Mouse (Mus musculus) spleen, adult 2 months (tissue): ENCODE measurements around the gene Itsn1.

Source experiments
- CTCF ChIP-seq: fragments of 200-500 bp; IDR thresholded peaks from 2 replicates; pipeline ENCODE4 v1.5.1; 2011; ENCODE audit warnings: mild to moderate bottlenecking, inconsistent platforms; ENCODE audit not compliant: insufficient read depth, insufficient read length, insufficient replicate concordance; ENCODE audit errors: extremely low read depth
- POLR2A ChIP-seq: fragments of 200-500 bp; IDR thresholded peaks from 2 replicates; pipeline ENCODE4 v1.6.1; 2011; ENCODE audit warnings: low read depth, low read length, inconsistent platforms

DNA sequence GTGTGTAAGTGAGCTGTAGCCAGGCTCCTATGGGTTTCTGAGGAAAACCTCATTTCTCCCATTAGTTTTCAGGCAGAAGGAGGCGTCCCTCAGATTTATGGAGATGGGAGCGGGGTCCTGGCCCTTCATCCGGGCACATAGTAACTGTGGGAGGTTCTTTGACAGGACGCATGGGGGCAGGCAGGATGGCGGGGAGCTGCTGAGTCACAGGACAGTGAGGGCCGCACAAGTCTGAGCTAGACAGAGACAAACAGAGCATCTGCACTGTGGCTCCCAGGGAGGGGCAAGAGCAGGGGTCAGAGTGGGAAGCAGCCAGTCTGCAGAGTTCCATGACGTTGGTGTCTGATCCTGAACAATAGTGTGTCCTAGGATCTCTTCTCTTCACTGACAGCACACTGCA, 133.8 kb downstream of the Itsn1 start:
- TF ChIP-seq CTCF: no peak
- TF ChIP-seq POLR2A: no peak
